Mouse (Mus musculus): ENCODE measurements around the gene Trem3. TPM values are rescaled to one million over a fixed set of nuclear protein-coding genes. Genes with fewer than 3 reads are reported as not detected.

Trem3 gene
- polyA plus RNA-seq (2012; rRNA removed), result 1.8 and 2.2 TPM in 2 replicates

- WGBS, result 65% methylated on average over 11 of the region's 11 CpGs
- TF ChIP-seq CTCF (IDR thresholded peaks at IDR 0.05; ENCODE audit: extremely low read depth, insufficient read depth, insufficient read length, insufficient replicate concordance) (no peak), POLR2A (IDR thresholded peaks at IDR 0.05; ENCODE audit: low read depth, low read length) (no peak)
- Histone ChIP-seq H3K4me3 (ENCODE audit: extremely low read depth, insufficient read depth, insufficient read length) (no peak within 1 kb of the TSS), H3K27me3 (ENCODE audit: control insufficient read depth, insufficient read depth, low read length) (no peaks in the 10 kb centered on the region), H3K4me1 (ENCODE audit: control insufficient read depth, insufficient read depth, insufficient read length) (no peaks in the 10 kb centered on the region), H3K36me3 (ENCODE audit: control insufficient read depth, insufficient read depth, low read length) (no peaks in the 10 kb centered on the region), H3K27ac (ENCODE audit: insufficient read depth, low read length) (no peak within 1 kb of the TSS)
- DNase-seq (ENCODE audit: low read depth in 1 of 2, low spot score in 2 of 2), result no peak
Measured at GRCm38 (mm10) chr17:48247221-48247928, at the start of gene Trem3. Trem3 (plus strand) TSS chr17:48247777.

DNA sequence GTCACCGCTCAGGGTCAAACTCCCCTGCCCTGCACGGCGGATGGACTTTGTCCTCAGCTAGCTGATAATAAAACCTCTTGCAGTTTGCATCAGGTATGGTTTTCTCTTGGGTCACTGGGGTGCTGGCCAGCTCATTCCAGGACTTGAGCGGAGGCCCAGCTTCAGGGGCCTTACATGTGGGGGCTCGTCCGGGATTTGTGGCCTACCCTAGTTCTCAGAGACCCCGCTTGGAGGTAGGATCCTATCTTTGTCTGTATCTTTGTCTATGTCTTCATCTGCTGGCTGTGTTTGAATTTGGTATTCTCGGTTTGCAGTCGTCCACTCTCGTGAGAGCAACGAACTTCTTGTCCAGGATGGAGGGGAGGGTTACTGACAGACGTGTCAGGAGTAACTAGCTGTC is 44.5 kb upstream of the Trem3 start:
- no peak for DNase-seq (ENCODE audit: low read depth in 1 of 2, low spot score in 2 of 2)
- 96% methylated on average over 12 of the region's 12 CpGs for whole genome bisulfite sequencing

GRCm38 (mm10) chr17:48212596-48212995 is 35.0 kb upstream of the Trem3 start:
- 95% methylated on average over 12 of the region's 12 CpGs for WGBS
- Histone ChIP-seq H3K4me3 (ENCODE audit: extremely low read depth, insufficient read depth, insufficient read length) (no peak overlapping the region), H3K36me3 (ENCODE audit: control insufficient read depth, insufficient read depth, low read length) (no peaks in the 10 kb centered on the region), H3K27me3 (ENCODE audit: control insufficient read depth, insufficient read depth, low read length) (no peaks in the 10 kb centered on the region), H3K4me1 (ENCODE audit: control insufficient read depth, insufficient read depth, insufficient read length) (no peaks in the 10 kb centered on the region), H3K27ac (ENCODE audit: insufficient read depth, low read length) (no peak overlapping the region)
- no peak for DNase-seq (ENCODE audit: low read depth in 1 of 2, low spot score in 2 of 2)
- no peak for TF ChIP-seq CTCF (IDR thresholded peaks at IDR 0.05; ENCODE audit: extremely low read depth, insufficient read depth, insufficient read length, insufficient replicate concordance)
- TF ChIP-seq POLR2A (IDR thresholded peaks at IDR 0.05; ENCODE audit: low read depth, low read length), result no peak

More for the DNA sequence above, 44.5 kb upstream of the Trem3 start:
- Histone ChIP-seq H3K27me3 (ENCODE audit: control insufficient read depth, insufficient read depth, low read length) (no peaks in the 10 kb centered on the region), H3K4me3 (ENCODE audit: extremely low read depth, insufficient read depth, insufficient read length) (no peak overlapping the region), H3K27ac (ENCODE audit: insufficient read depth, low read length) (no peak overlapping the region), H3K4me1 (ENCODE audit: control insufficient read depth, insufficient read depth, insufficient read length) (no peaks in the 10 kb centered on the region), H3K36me3 (ENCODE audit: control insufficient read depth, insufficient read depth, low read length) (no peaks in the 10 kb centered on the region)
- TF ChIP-seq POLR2A (IDR thresholded peaks at IDR 0.05; ENCODE audit: low read depth, low read length) (no peak), CTCF (IDR thresholded peaks at IDR 0.05; ENCODE audit: extremely low read depth, insufficient read depth, insufficient read length, insufficient replicate concordance) (no peak)

DNA sequence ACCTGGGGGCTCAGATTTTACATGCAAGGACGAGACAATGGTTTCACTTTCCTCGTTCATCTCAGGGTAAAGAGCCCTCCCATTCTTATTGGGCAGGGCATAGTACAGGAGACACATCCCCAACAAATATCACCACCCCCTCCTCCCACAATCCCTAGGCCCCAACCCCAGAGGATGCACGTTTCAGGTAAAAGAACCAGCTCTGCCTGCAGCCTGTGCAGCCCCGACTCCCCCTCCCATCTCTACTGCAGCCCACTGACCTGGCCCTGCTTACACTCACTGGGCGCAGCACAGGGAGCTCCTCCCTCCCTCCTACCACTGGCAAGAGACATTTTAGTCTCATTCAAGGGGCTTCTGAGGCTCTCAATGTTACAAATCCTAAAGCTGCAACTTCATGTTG is 34.1 kb upstream of the Trem3 start:
- Histone ChIP-seq H3K27me3 (ENCODE audit: control insufficient read depth, insufficient read depth, low read length) (no peaks in the 10 kb centered on the region), H3K36me3 (ENCODE audit: control insufficient read depth, insufficient read depth, low read length) (no peaks in the 10 kb centered on the region), H3K27ac (ENCODE audit: insufficient read depth, low read length) (no peak overlapping the region), H3K4me3 (ENCODE audit: extremely low read depth, insufficient read depth, insufficient read length) (no peak overlapping the region), H3K4me1 (ENCODE audit: control insufficient read depth, insufficient read depth, insufficient read length) (no peaks in the 10 kb centered on the region)
- no peak for DNase-seq (ENCODE audit: low read depth in 1 of 2, low spot score in 2 of 2)
- 75% methylated on average over 5 of the region's 5 CpGs for WGBS
- TF ChIP-seq POLR2A (IDR thresholded peaks at IDR 0.05; ENCODE audit: low read depth, low read length), result no peak
- no peak for TF ChIP-seq CTCF (IDR thresholded peaks at IDR 0.05; ENCODE audit: extremely low read depth, insufficient read depth, insufficient read length, insufficient replicate concordance)

DNA sequence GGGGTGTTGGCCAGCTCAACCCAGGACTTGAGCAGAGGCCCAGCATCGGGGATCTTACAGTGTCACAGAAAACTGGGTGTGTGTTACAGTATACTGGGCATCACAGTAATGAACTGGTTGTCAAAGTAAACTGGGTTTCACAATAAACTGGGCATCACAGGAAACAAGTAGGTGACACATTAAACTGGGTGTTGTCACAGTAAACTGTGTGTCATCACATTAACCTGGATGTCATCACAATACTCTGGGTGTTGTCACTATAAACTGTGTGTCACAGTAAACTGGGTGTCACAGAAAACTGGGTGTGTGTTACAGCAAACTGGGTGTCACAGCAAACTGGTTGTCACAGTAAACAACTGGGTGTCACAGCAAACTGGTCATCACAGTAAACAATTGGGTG is 32.1 kb upstream of the Trem3 start:
- no peak for TF ChIP-seq CTCF (IDR thresholded peaks at IDR 0.05; ENCODE audit: extremely low read depth, insufficient read depth, insufficient read length, insufficient replicate concordance)
- TF ChIP-seq POLR2A (IDR thresholded peaks at IDR 0.05; ENCODE audit: low read depth, low read length), result no peak
- H3K27ac ChIP-seq (ENCODE audit: insufficient read depth, low read length), result no peak overlapping the region
- WGBS, result 80% methylated on average over 1 of the region's 1 CpGs
- no peaks in the 10 kb centered on the region for H3K36me3 ChIP-seq (ENCODE audit: control insufficient read depth, insufficient read depth, low read length)
- H3K4me1 ChIP-seq (ENCODE audit: control insufficient read depth, insufficient read depth, insufficient read length), result no peaks in the 10 kb centered on the region
- no peaks in the 10 kb centered on the region for H3K27me3 ChIP-seq (ENCODE audit: control insufficient read depth, insufficient read depth, low read length)
- no peak overlapping the region for H3K4me3 ChIP-seq (ENCODE audit: extremely low read depth, insufficient read depth, insufficient read length)
- DNase-seq (ENCODE audit: low read depth in 1 of 2, low spot score in 2 of 2), result no peak

DNA sequence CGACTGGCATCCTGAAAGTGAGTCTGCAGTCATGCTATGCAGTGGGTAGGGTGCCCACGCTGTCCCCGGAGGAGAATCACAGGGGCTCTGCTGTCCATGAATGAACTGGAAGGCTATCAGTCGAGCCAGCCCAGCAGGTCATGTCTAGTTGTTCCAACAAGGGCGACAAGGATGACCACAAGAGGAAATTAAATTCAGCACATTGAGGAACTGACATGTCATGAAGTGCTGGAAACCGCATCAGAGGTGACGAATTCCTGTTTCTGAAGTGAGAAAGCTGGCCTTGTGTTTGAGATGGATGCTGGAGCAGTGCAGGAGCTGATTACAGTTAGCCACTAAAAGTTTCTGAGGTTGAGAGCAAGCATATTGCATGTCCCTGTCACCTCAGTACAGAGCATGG is 16.9 kb upstream of the Trem3 start:
- Histone ChIP-seq H3K27ac (ENCODE audit: insufficient read depth, low read length) (no peak overlapping the region), H3K4me1 (ENCODE audit: control insufficient read depth, insufficient read depth, insufficient read length) (peaks cover 3% of the 10 kb centered on the region; the same call in 1 of the 2 replicates), H3K36me3 (ENCODE audit: control insufficient read depth, insufficient read depth, low read length) (no peaks in the 10 kb centered on the region), H3K4me3 (ENCODE audit: extremely low read depth, insufficient read depth, insufficient read length) (no peak overlapping the region), H3K27me3 (ENCODE audit: control insufficient read depth, insufficient read depth, low read length) (no peaks in the 10 kb centered on the region)
- no peak for DNase-seq (ENCODE audit: low read depth in 1 of 2, low spot score in 2 of 2)
- 28% methylated on average over 7 of the region's 7 CpGs for WGBS
- no peak for TF ChIP-seq CTCF (IDR thresholded peaks at IDR 0.05; ENCODE audit: extremely low read depth, insufficient read depth, insufficient read length, insufficient replicate concordance)
- no peak for TF ChIP-seq POLR2A (IDR thresholded peaks at IDR 0.05; ENCODE audit: low read depth, low read length)

DNA sequence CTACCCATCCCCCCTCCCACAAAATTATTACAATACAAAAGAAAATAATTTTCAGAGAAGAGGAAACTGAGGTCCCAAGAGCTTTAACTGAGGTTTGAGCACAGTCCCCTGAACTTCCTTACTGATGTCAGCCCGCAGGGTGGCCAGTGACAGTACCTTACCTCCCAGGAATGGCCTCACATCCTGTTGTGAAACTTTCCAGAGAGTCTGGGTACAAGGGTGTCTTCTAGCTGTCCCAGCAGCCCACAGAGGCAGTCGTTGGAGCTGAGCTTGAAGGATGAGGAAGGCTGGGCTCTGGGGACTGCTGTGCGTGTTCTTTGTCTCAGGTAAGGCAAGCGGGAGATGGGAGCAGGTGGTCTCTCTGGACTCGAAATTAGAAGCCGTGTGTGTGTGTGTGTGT is 15.1 kb upstream of the Trem3 start, which contains the start of gene Trem1:
Trem1 (plus strand) TSS at position 251 of the 400 bp plus-strand sequence.
- Histone ChIP-seq H3K27ac (ENCODE audit: insufficient read depth, low read length) (no peak within 1 kb of the TSS), H3K27me3 (ENCODE audit: control insufficient read depth, insufficient read depth, low read length) (no peaks in the 10 kb centered on the region), H3K4me1 (ENCODE audit: control insufficient read depth, insufficient read depth, insufficient read length) (peaks cover 3% of the 10 kb centered on the region; the same call in 1 of the 2 replicates), H3K4me3 (ENCODE audit: extremely low read depth, insufficient read depth, insufficient read length) (no peak within 1 kb of the TSS), H3K36me3 (ENCODE audit: control insufficient read depth, insufficient read depth, low read length) (no peaks in the 10 kb centered on the region)
- 21% methylated on average over 6 of the region's 6 CpGs for WGBS
- no peak for TF ChIP-seq CTCF (IDR thresholded peaks at IDR 0.05; ENCODE audit: extremely low read depth, insufficient read depth, insufficient read length, insufficient replicate concordance)
- TF ChIP-seq POLR2A (IDR thresholded peaks at IDR 0.05; ENCODE audit: low read depth, low read length), result no peak
- DNase-seq (ENCODE audit: low read depth in 1 of 2, low spot score in 2 of 2), result no peak
